Mouse (Mus musculus): ENCODE measurements around the gene Psmg4. TPM values are rescaled to one million over a fixed set of nuclear protein-coding genes. Genes with fewer than 3 reads are reported as not detected.
A peak's percentile ranks its signal among the peaks of the same experiment; 100 is the strongest.

Gene Psmg4
- total RNA-seq (2021) = 10 to 100 TPM; 23.7 to 23.9 TPM
- long read RNA-seq, experiment 1, transcript Psmg4-202 (3 exons, 555 nt) = major isoform, 6 of 11 reads
- long read RNA-seq, experiment 1, partial matches to known transcripts = 0 of 11 reads
- long read RNA-seq, experiment 1, other reads (novel, unspliced or antisense) = 1 of 11 reads
- long read RNA-seq, experiment 2, transcript Psmg4-202 (3 exons, 555 nt) = major isoform, 12 of 18 reads
- long read RNA-seq, experiment 2, transcript Psmg4-201 (2 exons, 474 nt) = minor isoform, 5 of 18 reads
- long read RNA-seq, experiment 2, partial matches to known transcripts = 1 of 18 reads
- long read RNA-seq, experiment 2, other reads (novel, unspliced or antisense) = 0 of 18 reads

DNA sequence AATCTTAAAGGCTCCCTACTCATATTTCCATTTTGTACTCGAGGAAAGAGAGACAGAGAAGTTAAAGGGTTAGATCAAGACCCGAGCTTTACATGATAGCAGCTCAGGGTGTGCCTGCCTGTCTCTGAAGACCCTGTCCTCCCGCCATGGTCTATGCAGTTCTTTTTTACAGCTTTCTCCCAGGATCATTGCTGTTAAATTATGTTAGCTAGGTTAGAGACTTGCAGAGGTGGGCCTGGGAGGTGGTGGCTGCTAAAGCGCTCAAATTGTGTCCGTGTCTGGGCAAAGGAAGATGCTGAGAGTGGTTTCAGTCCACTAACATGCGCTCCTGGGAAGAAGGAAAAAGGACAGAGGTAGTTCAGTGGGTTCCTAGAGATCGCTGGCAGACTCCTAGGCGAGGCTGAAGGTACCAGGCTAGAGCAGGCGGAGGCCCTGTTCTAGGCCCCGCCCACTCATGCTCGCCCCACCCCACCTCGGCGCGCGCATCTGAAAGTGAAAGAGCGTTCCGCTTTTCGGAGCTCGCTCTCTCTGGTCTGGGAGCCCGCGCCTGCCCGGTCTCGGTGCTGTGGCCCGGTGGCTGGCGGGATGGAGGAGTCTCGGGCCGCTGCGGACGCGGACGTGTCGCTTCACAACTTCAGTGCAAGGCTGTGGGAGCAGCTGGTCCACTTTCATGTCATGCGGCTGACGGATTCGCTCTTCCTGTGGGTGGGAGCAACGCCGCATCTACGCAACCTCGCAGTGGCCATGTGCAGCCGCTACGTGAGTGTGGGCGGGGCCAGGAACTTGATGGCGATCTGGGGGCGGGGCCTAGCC is at the start of gene Psmg4:
Gene Psmg4 (plus strand): TSS at position 474 of the 813 bp plus-strand sequence.
- no peak for TF ChIP-seq CTCF (conservative IDR thresholded peaks at IDR 0.05)
- DNase-seq (ENCODE audit: low spot score in 2 of 2) = peak; percentile 89 to 91
- peak within 1 kb of the TSS; percentile 86 for H3K4me3 ChIP-seq
- peak within 1 kb of the TSS; percentile 96 for H3K27ac ChIP-seq

DNA sequence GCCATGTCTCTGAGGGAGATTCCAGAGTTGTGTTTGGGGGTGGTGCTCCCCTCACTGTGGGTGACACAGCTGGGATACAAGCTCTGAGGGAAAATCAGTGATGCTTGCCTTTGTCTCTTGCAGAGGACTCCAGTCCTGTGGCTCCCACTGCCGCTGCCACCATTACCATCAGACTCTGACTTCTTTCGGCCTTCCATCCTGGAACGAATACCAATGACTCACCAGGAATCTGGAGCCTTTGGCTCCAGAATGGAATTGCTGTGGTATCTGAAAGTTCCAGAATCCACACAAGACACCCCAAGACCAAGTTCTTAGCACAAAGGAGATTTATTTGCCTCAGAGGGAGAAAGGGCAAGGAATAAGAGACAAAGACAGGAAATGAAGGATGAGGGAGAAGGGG is 49.7 kb upstream of the Psmg4 start:
- no peak overlapping the region for H3K27ac ChIP-seq
- H3K4me3 ChIP-seq = no peak overlapping the region
- DNase-seq (ENCODE audit: low spot score in 2 of 2) = no peak
- no peak for TF ChIP-seq CTCF (conservative IDR thresholded peaks at IDR 0.05)

DNA sequence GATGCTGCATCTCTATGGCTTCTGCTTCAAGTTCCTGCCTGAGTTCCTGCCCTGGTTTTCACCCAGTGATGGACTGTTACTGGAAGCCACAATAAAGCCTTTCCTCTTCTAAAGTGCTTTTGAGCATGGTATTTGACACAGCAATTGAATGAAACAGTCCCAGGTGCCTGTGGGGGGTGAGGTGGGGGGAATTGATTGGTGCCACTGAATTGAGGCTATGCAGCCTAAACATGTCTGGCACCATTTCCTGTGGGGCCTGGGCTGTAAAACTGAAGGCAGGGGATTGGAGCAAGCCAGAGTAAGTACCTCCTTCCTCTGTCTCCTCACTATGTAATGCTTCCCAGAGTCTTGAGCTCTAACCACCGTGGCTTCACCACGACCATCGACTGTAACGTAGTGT is 48.1 kb upstream of the Psmg4 start:
- H3K4me3 ChIP-seq = no peak overlapping the region
- no peak for DNase-seq (ENCODE audit: low spot score in 2 of 2)
- TF ChIP-seq CTCF (conservative IDR thresholded peaks at IDR 0.05) = no peak
- no peak overlapping the region for H3K27ac ChIP-seq

DNA sequence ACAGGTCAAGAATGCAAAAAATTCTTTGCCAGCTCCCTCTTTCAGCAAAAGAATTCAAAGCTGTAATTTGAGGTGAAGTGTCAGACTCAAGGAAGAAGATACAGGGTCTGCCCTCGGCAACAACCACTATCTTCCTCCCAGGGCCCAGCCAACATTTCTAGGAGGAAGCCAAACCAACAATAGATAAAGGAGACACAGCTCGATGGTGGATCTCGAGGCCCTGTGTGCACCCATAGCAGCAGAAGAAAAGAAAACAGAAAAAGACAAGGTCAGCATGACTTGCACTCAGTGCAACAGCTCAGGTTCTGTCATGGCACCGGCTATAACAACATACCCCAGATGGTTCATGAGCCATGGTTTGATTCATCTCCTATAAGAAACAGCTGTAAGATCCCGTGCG is 46.3 kb upstream of the Psmg4 start:
- no peak for TF ChIP-seq CTCF (conservative IDR thresholded peaks at IDR 0.05)
- DNase-seq (ENCODE audit: low spot score in 2 of 2) = no peak
- H3K4me3 ChIP-seq = no peak overlapping the region
- H3K27ac ChIP-seq = no peak overlapping the region

DNA sequence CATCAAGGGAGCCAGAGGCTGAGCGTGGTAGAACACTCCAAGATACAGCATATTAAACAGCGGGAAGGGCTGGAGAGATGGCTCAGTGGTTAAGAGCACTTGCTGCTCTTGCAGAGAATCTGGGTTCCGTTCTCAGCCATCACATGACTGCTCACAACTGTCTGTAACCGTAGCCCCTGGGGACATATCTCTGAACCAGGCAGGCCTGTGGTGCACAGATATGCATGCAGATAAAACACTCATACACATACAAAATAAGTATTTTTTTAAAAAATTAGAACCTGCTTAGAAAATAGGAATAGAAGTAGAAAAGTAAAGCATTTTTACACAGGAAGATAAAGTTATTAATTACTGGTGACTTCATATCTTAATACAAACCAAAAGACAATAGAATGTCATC is 43.9 kb upstream of the Psmg4 start:
- no peak for DNase-seq (ENCODE audit: low spot score in 2 of 2)
- H3K27ac ChIP-seq = no peak overlapping the region
- TF ChIP-seq CTCF (conservative IDR thresholded peaks at IDR 0.05) = no peak
- no peak overlapping the region for H3K4me3 ChIP-seq

DNA sequence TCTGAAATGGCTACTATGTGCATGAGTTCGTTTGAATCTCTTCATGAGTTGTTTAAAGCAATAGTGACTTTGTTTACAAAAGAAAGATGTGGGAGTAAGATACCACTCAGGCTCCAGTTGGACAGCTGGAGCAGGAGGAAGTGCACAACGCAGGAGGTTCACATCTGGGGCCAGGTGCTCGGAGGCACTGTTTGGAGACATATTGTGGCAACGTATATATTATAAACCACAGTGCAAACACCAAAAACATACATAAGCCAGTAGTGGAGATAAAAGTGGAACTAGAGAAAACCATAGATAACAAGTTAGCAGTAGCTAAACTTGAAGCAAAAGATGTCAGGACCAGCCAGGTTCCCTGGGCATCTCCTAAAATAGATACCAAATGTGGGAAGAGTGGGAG is 43.4 kb upstream of the Psmg4 start:
- H3K27ac ChIP-seq = no peak overlapping the region
- TF ChIP-seq CTCF (conservative IDR thresholded peaks at IDR 0.05) = no peak
- H3K4me3 ChIP-seq = no peak overlapping the region
- no peak for DNase-seq (ENCODE audit: low spot score in 2 of 2)

DNA sequence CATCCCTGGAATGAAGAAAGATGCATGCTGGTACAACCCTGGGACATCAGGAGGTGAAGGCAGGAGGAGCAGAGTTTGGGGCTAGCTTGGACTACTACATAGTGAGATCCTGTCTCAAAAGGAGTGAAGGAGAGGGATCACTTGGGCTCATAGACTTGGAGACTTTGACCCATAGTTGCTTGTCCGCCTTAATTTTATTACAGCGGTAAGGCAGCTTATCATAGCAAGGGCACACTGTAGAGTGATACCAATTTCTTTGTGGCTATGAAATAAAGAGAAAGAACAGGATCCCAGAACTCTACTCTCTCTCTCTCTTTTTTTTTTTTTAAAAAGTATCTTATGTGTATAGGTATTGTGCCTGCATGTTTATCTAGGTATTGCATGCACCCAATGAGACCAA is 42.2 kb upstream of the Psmg4 start:
- DNase-seq (ENCODE audit: low spot score in 2 of 2) = no peak
- H3K4me3 ChIP-seq = no peak overlapping the region
- H3K27ac ChIP-seq = no peak overlapping the region
- TF ChIP-seq CTCF (conservative IDR thresholded peaks at IDR 0.05) = no peak

DNA sequence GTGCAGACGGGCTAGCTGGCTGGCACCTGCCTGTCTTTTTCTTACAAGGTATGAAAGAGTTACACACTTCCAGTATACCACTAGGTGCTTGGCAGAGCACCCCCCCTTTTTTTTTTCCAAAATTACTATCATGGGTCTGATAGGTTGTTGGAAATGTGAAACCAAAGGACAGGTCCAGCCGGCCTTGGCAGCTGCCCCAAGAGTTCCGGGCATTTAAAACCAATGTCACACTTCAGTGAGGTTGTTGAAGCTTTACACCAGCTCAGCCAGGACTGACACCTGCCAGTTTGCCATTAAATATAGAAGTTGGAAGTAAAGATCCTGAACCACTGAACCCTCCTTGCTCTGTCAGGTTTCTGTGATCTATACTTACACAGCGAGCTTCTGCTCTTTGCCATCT is 37.1 kb upstream of the Psmg4 start:
- DNase-seq (ENCODE audit: low spot score in 2 of 2) = no peak
- peak overlapping the region; percentile 43 for H3K4me3 ChIP-seq
- TF ChIP-seq CTCF (conservative IDR thresholded peaks at IDR 0.05) = no peak
- peak overlapping the region; percentile 64; the same call in 1 of the 2 replicates for H3K27ac ChIP-seq

DNA sequence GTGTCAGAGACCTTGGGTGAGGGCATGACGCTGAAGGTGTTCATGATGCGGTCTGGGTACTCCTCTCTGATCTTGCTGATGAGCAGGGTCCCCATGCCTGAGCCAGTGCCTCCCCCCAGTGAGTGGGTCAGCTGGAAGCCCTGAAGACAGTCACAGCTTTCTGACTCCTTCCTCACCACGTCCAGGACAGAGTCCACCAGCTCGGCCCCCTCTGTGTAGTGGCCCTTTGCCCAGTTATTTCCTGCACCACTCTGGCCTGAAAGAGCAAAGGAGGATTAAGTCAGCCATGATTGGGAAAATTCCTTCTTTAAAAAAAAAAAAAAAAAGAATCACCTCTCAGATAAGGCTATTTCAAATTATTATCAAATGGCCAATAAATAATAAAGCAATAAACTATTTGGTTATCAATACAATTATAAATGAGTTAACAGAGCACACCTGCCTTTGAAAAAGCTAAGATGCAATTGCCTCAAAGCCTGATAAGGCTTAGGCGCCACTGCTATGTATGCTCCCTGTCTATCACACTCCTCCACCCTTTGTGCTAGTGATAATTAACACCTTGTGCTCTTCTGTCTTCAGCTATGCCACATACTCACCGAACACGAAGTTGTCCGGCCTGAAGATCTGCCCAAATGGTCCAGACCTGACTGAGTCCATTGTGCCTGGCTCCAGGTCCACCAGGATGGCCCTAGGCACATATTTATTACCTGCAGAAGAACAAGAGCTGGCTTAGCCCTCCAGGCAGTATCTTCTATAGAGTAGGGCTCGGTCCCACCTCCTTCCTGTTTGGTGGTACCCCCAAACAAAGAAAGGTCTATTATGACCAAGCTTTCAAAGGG is 34.3 kb upstream of the Psmg4 start:
- peak overlapping the region; percentile 86 for H3K4me3 ChIP-seq
- no peak for DNase-seq (ENCODE audit: low spot score in 2 of 2)
- H3K27ac ChIP-seq = peak overlapping the region; percentile 85
- TF ChIP-seq CTCF (conservative IDR thresholded peaks at IDR 0.05) = no peak

DNA sequence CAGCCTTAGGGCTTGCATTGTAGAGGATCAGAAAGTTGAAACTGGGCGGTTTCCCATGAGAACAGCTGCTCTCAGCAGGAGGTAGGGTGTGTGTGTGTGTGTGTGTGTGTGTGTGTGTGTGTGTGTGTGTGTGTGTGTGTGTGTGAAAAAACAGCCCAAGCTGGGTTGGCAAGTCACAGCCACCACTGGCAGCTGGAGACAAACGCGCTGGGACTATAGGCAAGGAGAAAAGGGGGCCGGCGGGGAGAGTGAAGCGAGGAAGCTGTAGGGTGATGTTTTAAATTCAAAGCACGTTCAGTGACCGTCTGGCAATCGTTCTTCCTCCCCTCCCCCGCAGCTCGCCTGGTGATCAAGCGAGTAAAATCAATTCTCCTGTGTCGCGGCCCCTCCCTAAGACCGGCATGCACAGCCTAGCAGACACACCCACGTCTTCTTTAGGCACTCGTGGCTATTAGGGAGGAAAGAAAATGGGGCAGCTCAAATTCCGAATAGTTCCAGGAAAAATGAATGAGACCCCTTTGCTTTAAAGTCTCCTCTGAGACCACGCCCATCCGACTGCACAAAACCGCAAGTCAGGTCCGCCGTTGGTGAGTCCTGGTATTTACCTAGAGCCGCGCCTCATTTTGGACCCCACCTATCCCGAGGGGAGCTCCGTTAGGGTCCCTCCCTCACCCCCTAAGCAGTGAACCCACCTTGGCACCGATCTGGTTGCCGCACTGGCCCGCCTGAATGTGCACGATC is 33.1 kb upstream of the Psmg4 start:
- 0 out of 2 replicates have a peak, but pooled peaks have one; percentile 18 for TF ChIP-seq CTCF (conservative IDR thresholded peaks at IDR 0.05)
- peak overlapping the region; percentile 86 for H3K4me3 ChIP-seq
- DNase-seq (ENCODE audit: low spot score in 2 of 2) = peak in 1 of 2 experiments; percentile 67
- peak overlapping the region; percentile 92 for H3K27ac ChIP-seq

DNA sequence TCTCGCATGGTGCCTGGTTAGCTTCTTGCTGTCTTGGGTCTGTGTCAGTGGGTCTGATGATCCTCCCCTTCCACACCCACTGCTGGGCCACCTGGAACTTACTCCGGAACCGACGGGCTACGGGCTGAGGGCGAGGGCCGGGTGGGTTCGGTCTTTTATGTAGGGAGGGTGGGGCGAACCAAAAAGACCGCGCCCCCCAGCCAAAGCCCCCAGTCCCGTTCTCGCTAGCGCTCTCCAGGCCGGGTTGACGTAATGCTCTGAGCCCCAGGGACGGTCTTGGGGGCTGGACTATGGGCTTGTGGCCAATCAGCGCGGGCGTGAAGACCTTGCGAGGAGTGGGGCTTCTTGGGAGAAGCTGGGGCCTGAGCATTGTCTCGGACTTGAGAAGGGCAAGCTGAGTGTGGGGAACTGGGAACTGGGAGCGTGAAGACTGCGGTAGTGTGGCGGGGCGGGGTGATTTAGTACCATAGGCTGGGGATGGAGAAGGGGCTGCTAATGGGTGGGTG is 32.5 kb upstream of the Psmg4 start, which contains the start of gene Tubb2b:
Gene Tubb2b (minus strand): TSS at position 241 of the 506 bp plus-strand sequence.
- peak; percentile 78 to 87 for DNase-seq (ENCODE audit: low spot score in 2 of 2)
- no peak for TF ChIP-seq CTCF (conservative IDR thresholded peaks at IDR 0.05)
- H3K27ac ChIP-seq = peak within 1 kb of the TSS; percentile 92
- peak within 1 kb of the TSS; percentile 86 for H3K4me3 ChIP-seq
